In genomic region chr15:80175756-80176155, GRCm38 (mm10) we compare ENCODE assay signal across 16 mouse cellular contexts. TPM values are rescaled to one million over a fixed set of nuclear protein-coding genes. Genes with fewer than 3 reads are reported as not detected.
DNase-seq lines count a peak whose midpoint lies in the region; ATAC-seq lines count a peak whose summit lies in the region.
"Had no signal": no experiment of that assay in that cellular context is flagged by ENCODE, and none has a peak within 500 bp of the region (broad histone marks: within the 10 kb centered on the region; RNA-seq: fewer than 3 reads in every experiment).

No protein-coding gene starts in this region.

- DNase-seq in forebrain, embryonic 11.5 days (ENCODE audit: low spot score): no peak
- DNase-seq in testis, postnatal 14 days (ENCODE audit: low spot score): no peak
- no peak for DNase-seq in left cerebral cortex, adult 11 months (ENCODE audit: low spot score)
- DNase-seq: gastrocnemius, adult 2 months; left cerebral cortex, postnatal 4 days; liver, postnatal 0 days; retina, postnatal 1 day; thymus, postnatal 25 days had no signal

- peak overlapping the region; percentile 93 for H3K4me2 ChIP-seq in forebrain, embryonic 12.5 days
- no peak overlapping the region for H3K4me2 ChIP-seq in forebrain, embryonic 11.5 days (ENCODE audit: low read depth, low read length, severe bottlenecking)
- peak overlapping the region; percentile 61; the same call in 1 of the 2 replicates for H3K4me2 ChIP-seq in forebrain, embryonic 16.5 days (ENCODE audit: low read length)
- H3K4me2 ChIP-seq in hindbrain, embryonic 16.5 days (ENCODE audit: low read length): peak overlapping the region; percentile 77
- H3K4me2 ChIP-seq in neural tube, embryonic 15.5 days: peak overlapping the region; percentile 64

- H3K9me3 ChIP-seq in forebrain, embryonic 12.5 days: no peaks in the 10 kb centered on the region
- H3K9me3 ChIP-seq in forebrain, embryonic 11.5 days (ENCODE audit: control insufficient read depth, low read length): no peaks in the 10 kb centered on the region
- no peaks in the 10 kb centered on the region for H3K9me3 ChIP-seq in forebrain, embryonic 16.5 days (ENCODE audit: control insufficient read depth, low read length)
- H3K9me3 ChIP-seq in hindbrain, embryonic 16.5 days (ENCODE audit: control insufficient read depth, low read length): no peaks in the 10 kb centered on the region
- no peaks in the 10 kb centered on the region for H3K9me3 ChIP-seq in neural tube, embryonic 15.5 days (replicated peaks)
- H3K9me3 ChIP-seq: heart, embryonic 10.5 days had no signal

- no peaks in the 10 kb centered on the region for H3K27me3 ChIP-seq in forebrain, embryonic 12.5 days
- H3K27me3 ChIP-seq in forebrain, embryonic 11.5 days (ENCODE audit: control insufficient read depth, insufficient read depth, low read length): no peaks in the 10 kb centered on the region
- no peaks in the 10 kb centered on the region for H3K27me3 ChIP-seq in forebrain, embryonic 16.5 days (replicated peaks; ENCODE audit: control insufficient read depth, insufficient read depth, low read length)
- H3K27me3 ChIP-seq in hindbrain, embryonic 16.5 days (replicated peaks; ENCODE audit: control insufficient read depth, insufficient read depth, low read length): no peaks in the 10 kb centered on the region
- no peaks in the 10 kb centered on the region for H3K27me3 ChIP-seq in neural tube, embryonic 15.5 days (replicated peaks)

- 73% methylated on average over 5 of the region's 6 CpGs for WGBS in forebrain, embryonic 12.5 days
- WGBS in forebrain, embryonic 11.5 days: 89% methylated on average over 4 of the region's 6 CpGs
- 65% methylated on average over 5 of the region's 6 CpGs for WGBS in forebrain, embryonic 16.5 days
- 72% methylated on average over 5 of the region's 6 CpGs for WGBS in hindbrain, embryonic 16.5 days
- WGBS in neural tube, embryonic 15.5 days: 70% methylated on average over 6 of the region's 6 CpGs

- H3K9ac ChIP-seq in forebrain, embryonic 12.5 days: no peak overlapping the region; the same call in 1 of the 2 replicates
- no peak overlapping the region for H3K9ac ChIP-seq in forebrain, embryonic 11.5 days (ENCODE audit: low read length)
- H3K9ac ChIP-seq in forebrain, embryonic 16.5 days (replicated peaks; ENCODE audit: low read depth, low read length): no peak overlapping the region
- H3K9ac ChIP-seq in hindbrain, embryonic 16.5 days (ENCODE audit: low read depth, low read length): no peak overlapping the region
- H3K9ac ChIP-seq in neural tube, embryonic 15.5 days (replicated peaks): peak overlapping the region; percentile 94
- H3K9ac ChIP-seq: liver, postnatal 0 days had no signal

- H3K4me1 ChIP-seq in forebrain, embryonic 12.5 days: peaks cover 41% of the 10 kb centered on the region
- peaks cover 11% of the 10 kb centered on the region; the same call in 1 of the 2 replicates for H3K4me1 ChIP-seq in forebrain, embryonic 11.5 days (replicated peaks; ENCODE audit: control insufficient read depth, insufficient read depth, low read length)
- peaks cover 18% of the 10 kb centered on the region for H3K4me1 ChIP-seq in forebrain, embryonic 16.5 days (replicated peaks; ENCODE audit: control insufficient read depth, insufficient read depth, low read length)
- H3K4me1 ChIP-seq in hindbrain, embryonic 16.5 days (ENCODE audit: control insufficient read depth, insufficient read depth, low read depth, low read length): peaks cover 24% of the 10 kb centered on the region
- peaks cover 69% of the 10 kb centered on the region for H3K4me1 ChIP-seq in neural tube, embryonic 15.5 days

- no peak overlapping the region for H3K27ac ChIP-seq in forebrain, embryonic 12.5 days
- no peak overlapping the region for H3K27ac ChIP-seq in forebrain, embryonic 11.5 days (ENCODE audit: low read depth, low read length)
- H3K27ac ChIP-seq in forebrain, embryonic 16.5 days (ENCODE audit: low read length): no peak overlapping the region
- H3K27ac ChIP-seq in hindbrain, embryonic 16.5 days (ENCODE audit: low read depth, low read length): no peak overlapping the region
- H3K27ac ChIP-seq in neural tube, embryonic 15.5 days (replicated peaks): no peak overlapping the region
- H3K27ac ChIP-seq: gastrocnemius, adult 2 months; heart, embryonic 10.5 days had no signal

- no peak for ATAC-seq in forebrain, embryonic 12.5 days (ENCODE audit: low FRiP score)
- ATAC-seq in forebrain, embryonic 11.5 days (replicated peaks; ENCODE audit: low FRiP score): no peak
- no peak for ATAC-seq in forebrain, embryonic 16.5 days
- no peak for ATAC-seq in hindbrain, embryonic 16.5 days
- no peak for ATAC-seq in neural tube, embryonic 15.5 days (ENCODE audit: low FRiP score)
- ATAC-seq: liver, postnatal 0 days had no signal

- no peak overlapping the region for H3K4me3 ChIP-seq in forebrain, embryonic 12.5 days (replicated peaks)
- H3K4me3 ChIP-seq in forebrain, embryonic 11.5 days (ENCODE audit: low read depth, low read length): no peak overlapping the region
- no peak overlapping the region for H3K4me3 ChIP-seq in forebrain, embryonic 16.5 days (replicated peaks; ENCODE audit: low read length)
- H3K4me3 ChIP-seq in hindbrain, embryonic 16.5 days (ENCODE audit: low read length): peak overlapping the region; percentile 94
- peak overlapping the region; percentile 94 for H3K4me3 ChIP-seq in neural tube, embryonic 15.5 days (replicated peaks)
- H3K4me3 ChIP-seq: gastrocnemius, adult 2 months; heart, embryonic 10.5 days had no signal

- peaks cover 3% of the 10 kb centered on the region; the same call in 1 of the 2 replicates for H3K36me3 ChIP-seq in forebrain, embryonic 12.5 days (replicated peaks)
- no peaks in the 10 kb centered on the region for H3K36me3 ChIP-seq in forebrain, embryonic 11.5 days (ENCODE audit: control insufficient read depth, insufficient read depth, low read length)
- H3K36me3 ChIP-seq in forebrain, embryonic 16.5 days (ENCODE audit: control insufficient read depth, insufficient read depth): no peaks in the 10 kb centered on the region
- H3K36me3 ChIP-seq in hindbrain, embryonic 16.5 days (ENCODE audit: control insufficient read depth, insufficient read depth, low read length): no peaks in the 10 kb centered on the region
- no peaks in the 10 kb centered on the region for H3K36me3 ChIP-seq in neural tube, embryonic 15.5 days
- H3K36me3 ChIP-seq: heart, embryonic 10.5 days had no signal

RNA-seq across cellular contexts. Expression of gene Mgat3, which starts 2.2 kb away (rescaled TPM):
- polyA plus RNA-seq in forebrain, embryonic 12.5 days (2016; fragmentation: Nextera tagmentation; extraction: Ambion mirVana): 8.6 and 9.6 TPM in 2 replicates
- 8.8 and 9.2 TPM in 2 replicates for polyA plus RNA-seq in forebrain, embryonic 11.5 days (2014; fragmentation: Nextera tagmentation; extraction: Ambion mirVana)
- polyA plus RNA-seq in forebrain, embryonic 16.5 days (2015; fragmentation: Nextera tagmentation; extraction: Ambion mirVana): 10.8 and 11.0 TPM in 2 replicates
- polyA plus RNA-seq in hindbrain, embryonic 16.5 days (2015; fragmentation: Nextera tagmentation; extraction: Ambion mirVana): 15.7 and 15.8 TPM in 2 replicates
- polyA plus RNA-seq in neural tube, embryonic 15.5 days (2015; fragmentation: Nextera tagmentation; extraction: Ambion mirVana): 15.8 and 17.5 TPM in 2 replicates

RNA-seq across cellular contexts. Expression of gene Tab1, which starts 42.8 kb away (rescaled TPM):
- 40.5 and 44.0 TPM in 2 replicates for polyA plus RNA-seq in forebrain, embryonic 12.5 days (2016; fragmentation: Nextera tagmentation; extraction: Ambion mirVana)
- polyA plus RNA-seq in forebrain, embryonic 11.5 days (2014; fragmentation: Nextera tagmentation; extraction: Ambion mirVana): 36.7 and 40.0 TPM in 2 replicates
- polyA plus RNA-seq in forebrain, embryonic 16.5 days (2015; fragmentation: Nextera tagmentation; extraction: Ambion mirVana): 40.7 and 43.8 TPM in 2 replicates
- 37.1 and 39.9 TPM in 2 replicates for polyA plus RNA-seq in hindbrain, embryonic 16.5 days (2015; fragmentation: Nextera tagmentation; extraction: Ambion mirVana)
- polyA plus RNA-seq in neural tube, embryonic 15.5 days (2015; fragmentation: Nextera tagmentation; extraction: Ambion mirVana): 35.9 and 37.4 TPM in 2 replicates

RNA-seq across cellular contexts. Expression of gene Mief1, which starts 58.1 kb away (rescaled TPM):
- 38.6 and 44.2 TPM in 2 replicates for polyA plus RNA-seq in forebrain, embryonic 12.5 days (2016; fragmentation: Nextera tagmentation; extraction: Ambion mirVana)
- 47.0 and 47.1 TPM in 2 replicates for polyA plus RNA-seq in forebrain, embryonic 11.5 days (2014; fragmentation: Nextera tagmentation; extraction: Ambion mirVana)
- 42.7 and 42.9 TPM in 2 replicates for polyA plus RNA-seq in forebrain, embryonic 16.5 days (2015; fragmentation: Nextera tagmentation; extraction: Ambion mirVana)
- 29.0 and 38.1 TPM in 2 replicates for polyA plus RNA-seq in hindbrain, embryonic 16.5 days (2015; fragmentation: Nextera tagmentation; extraction: Ambion mirVana)
- polyA plus RNA-seq in neural tube, embryonic 15.5 days (2015; fragmentation: Nextera tagmentation; extraction: Ambion mirVana): 33.3 and 34.5 TPM in 2 replicates

RNA-seq across cellular contexts. Expression of gene AC140267.1, which starts 59.9 kb away (rescaled TPM):
- not detected in 2 replicates for polyA plus RNA-seq in forebrain, embryonic 12.5 days (2016; fragmentation: Nextera tagmentation; extraction: Ambion mirVana)
- not detected in 2 replicates for polyA plus RNA-seq in forebrain, embryonic 11.5 days (2014; fragmentation: Nextera tagmentation; extraction: Ambion mirVana)
- 4.1 TPM in 1 of 2 replicates, not detected in the other for polyA plus RNA-seq in forebrain, embryonic 16.5 days (2015; fragmentation: Nextera tagmentation; extraction: Ambion mirVana)
- polyA plus RNA-seq in hindbrain, embryonic 16.5 days (2015; fragmentation: Nextera tagmentation; extraction: Ambion mirVana): 4.9 TPM in 1 of 2 replicates, not detected in the other
- polyA plus RNA-seq in neural tube, embryonic 15.5 days (2015; fragmentation: Nextera tagmentation; extraction: Ambion mirVana): 1.7 TPM in 1 of 2 replicates, not detected in the other
- polyA plus RNA-seq: cortical plate, adult 2 months; kidney, embryonic 14.5 days; liver, postnatal 0 days; spleen, adult 2 months had no signal

Comparison
In these comparisons a context has a peak if more than half of its experiments do, and no peak if none do; other contexts are left out.
1. H3K4me3 ChIP-seq: peak in hindbrain, embryonic 16.5 days (single experiment) and neural tube, embryonic 15.5 days (single experiment); none in forebrain, embryonic 12.5 days (single experiment), forebrain, embryonic 11.5 days (single experiment) and forebrain, embryonic 16.5 days (single experiment).